Mouse (Mus musculus) liver, adult (tissue): ENCODE measurements around the gene Enoph1.

ENCODE experiments used
- GATA4 ChIP-seq: IDR thresholded peaks from 2 replicates; pipeline ENCODE4 v1.6.1; 2014; ENCODE audit warnings: mild to moderate bottlenecking, low read length; ENCODE audit not compliant: insufficient replicate concordance

Gene Enoph1

GRCm38 (mm10) chr5:100032646-100033045 lies 7.1 kb upstream of the Enoph1 start:
- TF ChIP-seq GATA4: no peak

- TF ChIP-seq GATA4: no peak
Measured at GRCm38 (mm10) chr5:100035950-100036349, 3.8 kb upstream of the Enoph1 start.

GRCm38 (mm10) chr5:100036681-100037080 lies 3.1 kb upstream of the Enoph1 start:
- TF ChIP-seq GATA4: no peak

- no peak for TF ChIP-seq GATA4
Measured at GRCm38 (mm10) chr5:100037965-100038713, 1.6 kb upstream of the Enoph1 start.

GRCm38 (mm10) chr5:100038714-100039601 lies 827 bp upstream of the Enoph1 start:
- no peak for TF ChIP-seq GATA4

- TF ChIP-seq GATA4: no peak
Measured at GRCm38 (mm10) chr5:100040281-100040784, 548 bp downstream of the Enoph1 start.

- no peak for TF ChIP-seq GATA4
Measured at GRCm38 (mm10) chr5:100041272-100041671, 1.5 kb downstream of the Enoph1 start.

- no peak for TF ChIP-seq GATA4
Measured at GRCm38 (mm10) chr5:100042467-100042866, 2.7 kb downstream of the Enoph1 start.

- no peak for TF ChIP-seq GATA4
Measured at GRCm38 (mm10) chr5:100043361-100043760, 3.6 kb downstream of the Enoph1 start.

- no peak for TF ChIP-seq GATA4
Measured at GRCm38 (mm10) chr5:100044030-100044429, 4.2 kb downstream of the Enoph1 start.

- TF ChIP-seq GATA4: no peak
Measured at GRCm38 (mm10) chr5:100044621-100045020, 4.8 kb downstream of the Enoph1 start.

- TF ChIP-seq GATA4: no peak
Measured at GRCm38 (mm10) chr5:100046096-100046495, 6.3 kb downstream of the Enoph1 start.

GRCm38 (mm10) chr5:100047143-100047640 lies 7.4 kb downstream of the Enoph1 start:
- TF ChIP-seq GATA4: no peak

GRCm38 (mm10) chr5:100047871-100048270 lies 8.1 kb downstream of the Enoph1 start:
- no peak for TF ChIP-seq GATA4

GRCm38 (mm10) chr5:100049904-100050303 lies 10.1 kb downstream of the Enoph1 start:
- TF ChIP-seq GATA4: no peak

- TF ChIP-seq GATA4: no peak
Measured at GRCm38 (mm10) chr5:100052728-100053127, 12.9 kb downstream of the Enoph1 start.

GRCm38 (mm10) chr5:100054807-100055547 lies 15.2 kb downstream of the Enoph1 start:
- no peak for TF ChIP-seq GATA4
